Mouse (Mus musculus) effector memory CD4-positive, alpha-beta T cell, adult 5 months (primary cell): ENCODE measurements around the gene Snapc4. TPM values are rescaled to one million over a fixed set of nuclear protein-coding genes. Genes with fewer than 3 reads are reported as not detected.

Experiments
- polyA plus RNA-seq: library from polyadenylated mRNA; unstranded; fragments of 100-300 nt; shearing (Covaris generic); gene quantifications from one replicate; pipeline ENCODE4 v1.2.1, GENCODE M21; 2017

Snapc4 gene
- 48.0 TPM for polyA plus RNA-seq

DNA sequence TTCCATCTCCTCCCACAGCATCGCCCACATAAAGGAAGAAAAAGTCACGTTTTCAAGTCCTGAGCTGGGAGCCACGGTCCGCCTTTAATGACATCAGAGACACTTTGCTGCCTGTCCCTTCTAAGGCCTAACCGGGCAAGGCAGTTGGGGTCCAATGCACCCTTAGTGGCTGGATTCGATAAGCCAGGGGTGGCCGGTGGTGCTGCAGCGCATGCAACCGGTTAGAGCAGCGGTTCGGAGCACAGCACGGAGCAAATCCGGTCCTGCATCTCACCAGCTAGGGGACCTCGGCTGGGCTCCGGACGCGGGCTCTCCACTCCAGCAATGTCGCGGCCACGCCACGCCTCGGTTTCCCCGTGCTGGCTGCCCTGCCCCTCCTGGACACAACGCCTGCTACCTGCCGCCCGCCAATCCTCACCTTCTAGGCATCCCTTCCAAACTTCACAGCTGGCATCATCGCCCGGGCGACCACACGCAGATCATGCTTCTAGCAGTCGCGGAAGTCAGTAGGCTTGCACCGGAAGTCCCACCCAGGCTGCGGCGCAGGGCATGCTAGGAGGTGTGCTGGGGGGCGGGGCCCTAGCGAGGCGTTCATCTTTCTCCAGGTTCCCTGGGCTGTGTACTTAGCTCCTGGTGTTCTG, at the start of gene Snapc4:
TSS of gene Snapc4 (minus strand) at position 523 of the 641 bp plus-strand sequence.

GRCm38 (mm10) chr2:26408515-26409356, 28.3 kb upstream of the Snapc4 start, which contains the start of gene Inpp5e:
Inpp5e (minus strand) TSS chr2:26409203.

GRCm38 (mm10) chr2:26389154-26389690, 8.8 kb upstream of the Snapc4 start, which contains the start of the genes Entr1 and Pmpca:
Entr1 (minus strand) TSS chr2:26389316.
Pmpca (plus strand) TSS chr2:26389339.

GRCm38 (mm10) chr2:26360772-26361171, 19.7 kb downstream of the Snapc4 start, which contains the start of gene Card9:
Card9 (minus strand) TSS chr2:26360918.

DNA sequence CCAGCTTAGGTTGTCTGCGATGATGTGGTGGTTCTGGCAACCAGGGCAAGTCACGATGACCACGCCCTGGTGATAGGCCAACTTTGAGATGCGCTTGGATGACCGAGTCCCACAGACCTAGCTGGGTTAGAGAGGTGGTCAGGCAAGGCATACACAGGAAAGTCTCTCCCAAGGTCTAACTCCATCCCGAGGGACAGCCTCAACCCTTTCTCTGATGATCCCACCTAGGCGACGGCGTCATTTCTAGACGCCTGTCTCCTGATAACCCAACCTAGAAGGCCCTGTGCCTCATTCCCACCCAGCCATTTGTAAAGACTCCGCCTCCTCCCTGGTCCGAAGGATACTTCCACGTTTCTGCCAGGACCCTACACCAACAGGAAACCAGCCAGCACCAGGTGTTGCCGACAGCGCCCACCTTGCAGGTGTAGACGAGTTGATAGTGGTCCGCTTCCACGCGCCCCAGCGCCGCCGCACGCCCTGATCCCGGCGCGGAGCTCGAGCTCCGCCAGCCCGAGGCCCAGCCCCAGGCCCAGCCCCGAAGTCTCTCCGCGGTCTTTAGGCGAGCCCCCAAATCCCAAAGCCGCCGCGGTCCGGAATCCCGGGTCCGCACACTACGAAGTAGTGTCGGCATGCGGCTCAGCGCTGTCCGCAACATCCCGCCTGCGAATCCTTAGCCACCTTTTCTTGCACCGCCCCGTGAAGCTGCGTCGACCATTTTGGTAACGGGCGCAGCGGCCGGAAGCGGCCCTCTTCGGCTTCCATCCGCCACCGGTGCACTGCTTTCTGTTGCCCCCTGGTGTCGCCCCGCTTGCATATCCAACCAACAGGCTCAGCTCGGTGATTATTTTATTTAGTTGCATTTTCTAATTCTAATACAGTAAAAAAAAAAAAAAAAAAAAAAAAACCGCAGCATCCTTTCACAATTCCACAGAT, 28.8 kb downstream of the Snapc4 start, which contains the start of gene Dnlz:
TSS of gene Dnlz (minus strand) at position 753 of the 933 bp plus-strand sequence.

GRCm38 (mm10) chr2:26315072-26315924, 65.2 kb downstream of the Snapc4 start, which contains the start of gene Gpsm1:
Gpsm1 (plus strand) TSS chr2:26315515.

Other genes starting within 250 kb of the Snapc4 start
- gene Lhx3, start 172.4 kb downstream of the Snapc4 start, polyA plus RNA-seq, result not detected
- gene Qsox2, start 143.1 kb downstream of the Snapc4 start, polyA plus RNA-seq, result 7.4 TPM
- 0.11 TPM for gene Ccdc187, start 86.1 kb downstream of the Snapc4 start, polyA plus RNA-seq
- gene Gpsm1, start 65.1 kb downstream of the Snapc4 start, polyA plus RNA-seq, result 22.6 TPM
- gene Dnlz, start 28.5 kb downstream of the Snapc4 start, polyA plus RNA-seq, result 8.6 TPM
- gene Card9, start 19.7 kb downstream of the Snapc4 start, polyA plus RNA-seq, result not detected
- gene Entr1, start 8.7 kb upstream of the Snapc4 start, polyA plus RNA-seq, result 156 TPM
- 71.5 TPM for gene Pmpca, start 8.7 kb upstream of the Snapc4 start, polyA plus RNA-seq
- gene Inpp5e, start 28.6 kb upstream of the Snapc4 start, polyA plus RNA-seq, result 28.7 TPM
- 46.0 TPM for gene Sec16a, start 64.6 kb upstream of the Snapc4 start, polyA plus RNA-seq
- gene Notch1, start 136.0 kb upstream of the Snapc4 start, polyA plus RNA-seq, result 45.4 TPM
- not detected for gene Egfl7, start 199.4 kb upstream of the Snapc4 start, polyA plus RNA-seq
- gene Gm20532, start 206.0 kb upstream of the Snapc4 start, polyA plus RNA-seq, result not detected
- 18.0 TPM for gene Agpat2, start 223.8 kb upstream of the Snapc4 start, polyA plus RNA-seq
- gene Fam69b, start 247.8 kb upstream of the Snapc4 start, polyA plus RNA-seq, result 8.2 TPM